Mouse (Mus musculus) intestine, postnatal 0 days (tissue): ENCODE data around the gene Sik3. TPM values are rescaled to one million over a fixed set of nuclear protein-coding genes. Genes with fewer than 3 reads are reported as not detected.

Source experiments
- ATAC-seq: fragments of 200-750 bp; cut with Nextera tagmentation; 2 replicates; pipeline ENCODE4 v1.8.0; 2017; ENCODE audit warnings: mild to moderate bottlenecking, moderate TSS enrichment, moderate library complexity
- H3K27ac ChIP-seq: fragments of 300-500 bp; sonication (generic); 2 replicates; pipeline ENCODE4 v1.5.1; 2014; ENCODE audit warnings: mild to moderate bottlenecking, low read depth, low read length, moderate library complexity
- H3K27me3 ChIP-seq: fragments of 300-500 bp; sonication (generic); replicated peaks from 2 replicates; pipeline ENCODE4 v1.6.1; 2014; ENCODE audit warnings: low read length, mixed read lengths; ENCODE audit not compliant: control insufficient read depth, insufficient read depth
- H3K36me3 ChIP-seq: fragments of 300-500 bp; sonication (generic); 2 replicates; pipeline ENCODE4 v1.6.1; 2014; ENCODE audit warnings: mild to moderate bottlenecking, moderate library complexity; ENCODE audit not compliant: control insufficient read depth, insufficient read depth
- H3K4me1 ChIP-seq: fragments of 300-500 bp; sonication (generic); replicated peaks from 2 replicates; pipeline ENCODE4 v1.6.1; 2014; ENCODE audit warnings: antibody characterized with exemption, low read length, mixed read lengths; ENCODE audit not compliant: control insufficient read depth, insufficient read depth
- H3K4me2 ChIP-seq: fragments of 300-500 bp; sonication (generic); replicated peaks from 2 replicates; pipeline ENCODE4 v1.6.1; 2014; ENCODE audit warnings: low read depth, mild to moderate bottlenecking, moderate library complexity
- H3K4me3 ChIP-seq: fragments of 300-500 bp; sonication (generic); 2 replicates; pipeline ENCODE4 v1.5.1; 2014; ENCODE audit warnings: low read depth, low read length
- H3K9ac ChIP-seq: fragments of 300-500 bp; sonication (generic); 2 replicates; pipeline ENCODE4 v1.6.1; 2014; ENCODE audit warnings: mild to moderate bottlenecking, low read depth, low read length
- H3K9me3 ChIP-seq: fragments of 300-500 bp; sonication (generic); 2 replicates; pipeline ENCODE4 v1.6.1; 2016; ENCODE audit warnings: mixed run types; ENCODE audit not compliant: control insufficient read depth
- CTCF ChIP-seq: sonication (generic); IDR thresholded peaks from 2 replicates; pipeline ENCODE4 v1.5.1; 2016; ENCODE audit warnings: low read depth, mild to moderate bottlenecking, control low read depth, antibody characterized with exemption, moderate library complexity
- WGBS: fragments of 180-500 bp; shearing (Covaris S2); extraction: QIAGEN DNeasy Blood & Tissue Kit; methylation state at CpG from one replicate; pipeline ENCODE4 v1.1.7; 2014; 5-methylcytosine and 5-hydroxymethylcytosine counted together
- polyA plus RNA-seq: library from polyadenylated mRNA; unstranded; fragments of >200 nt; fragmentation: Nextera tagmentation; extraction: Ambion mirVana; gene quantifications from 2 replicates; pipeline ENCODE4 v1.2.1, GENCODE M21; 2015

Sik3 gene
- polyA plus RNA-seq, 1 experiment from 2014 or later, result 7.4 TPM

DNA sequence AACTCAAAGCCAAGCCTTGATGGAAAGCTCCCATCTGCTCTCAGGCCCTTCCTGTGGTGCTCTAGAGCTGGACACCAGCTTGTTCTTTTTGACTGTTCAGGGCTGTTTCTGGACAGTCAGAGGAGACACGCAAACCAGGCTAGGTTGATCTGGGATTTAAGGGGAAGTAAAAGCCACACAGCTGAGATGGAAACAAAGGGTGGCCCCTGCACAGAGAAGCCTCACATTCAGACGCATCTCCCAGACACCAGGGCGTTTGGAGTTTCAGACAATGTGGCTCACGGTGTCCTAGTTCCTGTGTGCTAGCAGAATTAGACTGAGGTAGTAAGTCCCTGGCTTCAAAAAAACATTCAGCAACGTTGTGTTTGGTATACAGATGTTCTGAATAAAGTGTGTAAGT is 6.4 kb upstream of the Sik3 start:
- WGBS, result 61% methylated on average over 5 of the region's 5 CpGs
- Histone ChIP-seq H3K4me3 (no peak overlapping the region), H3K4me2 (no peak overlapping the region), H3K9ac (no peak overlapping the region), H3K27me3 (no peaks in the 10 kb centered on the region), H3K9me3 (no peaks in the 10 kb centered on the region), H3K4me1 (0 out of 2 replicates have a peak, but pooled peaks cover 1% of the 10 kb centered on the region), H3K27ac (no peak overlapping the region), H3K36me3 (no peaks in the 10 kb centered on the region)
- TF ChIP-seq CTCF, result no peak
- ATAC-seq, result no peak

DNA sequence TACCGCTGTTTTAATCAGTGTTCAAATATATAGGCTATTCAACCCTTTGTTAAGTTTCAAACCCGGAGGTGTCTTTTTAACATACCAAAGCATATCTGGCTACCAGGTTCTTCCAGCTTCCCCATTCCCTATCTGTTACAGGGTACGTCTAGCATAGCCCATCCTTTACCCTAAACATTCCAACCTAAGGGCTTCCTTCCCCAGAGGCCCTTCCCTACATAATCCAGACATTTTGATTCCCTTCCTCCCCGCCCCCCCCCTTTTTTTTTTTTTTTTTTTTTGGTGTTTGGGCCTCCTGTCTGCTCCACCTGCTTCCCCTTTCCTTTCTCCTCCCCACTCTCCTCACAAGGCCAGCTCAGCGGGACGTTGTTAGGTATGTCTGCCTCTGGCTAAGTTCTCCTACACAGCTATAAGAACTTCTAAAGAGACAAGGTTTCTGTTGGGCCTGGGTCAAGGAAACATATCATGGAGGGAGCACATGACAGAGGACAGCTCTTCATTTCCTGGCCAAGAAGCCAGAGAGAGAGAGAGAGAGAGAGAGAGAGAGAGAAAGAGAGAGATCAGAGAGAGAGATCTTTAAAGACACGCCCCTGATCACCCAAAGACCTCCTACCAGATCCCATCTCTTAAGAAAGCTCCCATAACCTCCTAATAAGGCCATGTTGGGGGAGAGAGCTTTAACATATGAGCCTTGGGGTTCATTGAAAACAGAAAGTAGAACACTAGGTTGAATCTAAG is 3.5 kb upstream of the Sik3 start:
- no peak for ATAC-seq
- Histone ChIP-seq H3K4me2 (no peak overlapping the region), H3K27me3 (no peaks in the 10 kb centered on the region), H3K36me3 (no peaks in the 10 kb centered on the region), H3K4me1 (0 out of 2 replicates have a peak, but pooled peaks cover 11% of the 10 kb centered on the region), H3K9me3 (no peaks in the 10 kb centered on the region), H3K27ac (no peak overlapping the region), H3K9ac (no peak overlapping the region), H3K4me3 (no peak overlapping the region)
- 76% methylated on average over 7 of the region's 7 CpGs for WGBS
- TF ChIP-seq CTCF, result no peak

DNA sequence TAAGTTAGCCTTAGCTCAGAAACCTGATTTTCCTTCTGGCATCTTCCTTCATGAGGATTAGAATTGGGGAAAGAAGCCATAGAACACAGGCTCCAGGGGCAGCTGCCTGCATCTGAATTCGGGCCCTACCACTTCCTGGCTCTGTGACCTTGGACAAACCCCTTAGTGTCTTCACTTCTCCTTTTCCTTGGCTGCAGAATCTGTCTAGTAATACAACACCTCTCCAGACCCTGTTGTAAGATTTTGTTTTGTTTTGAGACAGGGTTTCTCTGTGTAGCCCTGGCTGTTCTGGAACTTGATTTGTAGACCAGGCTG is 3.0 kb upstream of the Sik3 start:
- H3K27ac ChIP-seq, result no peak overlapping the region
- WGBS, result 57% methylated on average over 1 of the region's 1 CpGs
- no peaks in the 10 kb centered on the region for H3K27me3 ChIP-seq
- ATAC-seq, result no peak
- no peak overlapping the region for H3K4me3 ChIP-seq
- H3K36me3 ChIP-seq, result no peaks in the 10 kb centered on the region
- no peak overlapping the region for H3K9ac ChIP-seq
- H3K9me3 ChIP-seq, result no peaks in the 10 kb centered on the region
- no peak for TF ChIP-seq CTCF
- 0 out of 2 replicates have a peak, but pooled peaks cover 11% of the 10 kb centered on the region for H3K4me1 ChIP-seq
- H3K4me2 ChIP-seq, result no peak overlapping the region

DNA sequence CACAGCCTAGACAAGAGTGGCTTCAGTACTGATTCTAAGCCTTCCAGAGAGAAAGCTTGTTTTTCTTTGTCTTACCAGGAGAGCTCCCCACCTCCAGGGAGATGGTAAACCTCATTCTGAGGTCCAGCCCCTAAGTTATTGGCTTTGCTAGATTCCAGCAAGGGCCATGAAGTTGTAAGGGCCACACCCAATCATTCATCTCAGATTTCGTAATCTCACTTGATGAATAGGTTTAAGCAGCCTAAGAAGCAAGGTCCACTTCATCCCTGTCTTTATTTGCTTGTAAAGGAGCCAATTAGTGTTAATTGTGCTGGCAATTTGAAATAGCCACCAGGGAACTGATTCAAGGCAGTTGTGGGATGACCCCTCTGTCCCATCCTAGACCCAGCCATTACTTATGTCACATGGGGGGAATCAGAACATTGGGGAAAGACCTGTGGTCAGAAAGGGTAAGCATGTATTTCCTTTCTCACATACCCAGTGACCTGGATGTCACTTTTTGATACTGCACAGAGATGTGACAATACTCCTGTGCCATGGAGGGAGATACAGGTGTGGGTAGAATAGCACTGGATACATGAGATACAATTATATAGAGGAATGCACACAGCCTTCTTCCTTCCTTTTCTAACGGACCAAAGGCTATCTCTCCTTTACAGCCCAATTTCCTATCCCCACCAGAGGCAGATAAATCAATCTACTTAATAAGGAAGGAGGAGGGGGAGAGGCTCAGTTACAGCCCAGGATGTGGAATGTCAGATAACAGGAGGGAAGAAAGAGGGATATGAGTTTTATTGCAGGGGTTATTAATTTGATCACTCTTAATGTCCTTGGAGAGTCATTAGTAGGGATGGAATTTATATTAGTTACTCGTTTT is 1.3 kb upstream of the Sik3 start:
- WGBS, result 25% methylated on average over 3 of the region's 3 CpGs
- no peak for ATAC-seq
- H3K9ac ChIP-seq, result 0 out of 2 replicates have a peak overlapping the region, but pooled peaks have one; percentile 48
- H3K4me3 ChIP-seq, result no peak overlapping the region
- H3K27ac ChIP-seq, result no peak overlapping the region
- TF ChIP-seq CTCF, result no peak
- H3K4me2 ChIP-seq, result peak overlapping the region; percentile 86; the same call in 1 of the 2 replicates
- peaks cover 22% of the 10 kb centered on the region; the same call in 1 of the 2 replicates for H3K4me1 ChIP-seq
- H3K27me3 ChIP-seq, result no peaks in the 10 kb centered on the region
- H3K36me3 ChIP-seq, result no peaks in the 10 kb centered on the region
- no peaks in the 10 kb centered on the region for H3K9me3 ChIP-seq

DNA sequence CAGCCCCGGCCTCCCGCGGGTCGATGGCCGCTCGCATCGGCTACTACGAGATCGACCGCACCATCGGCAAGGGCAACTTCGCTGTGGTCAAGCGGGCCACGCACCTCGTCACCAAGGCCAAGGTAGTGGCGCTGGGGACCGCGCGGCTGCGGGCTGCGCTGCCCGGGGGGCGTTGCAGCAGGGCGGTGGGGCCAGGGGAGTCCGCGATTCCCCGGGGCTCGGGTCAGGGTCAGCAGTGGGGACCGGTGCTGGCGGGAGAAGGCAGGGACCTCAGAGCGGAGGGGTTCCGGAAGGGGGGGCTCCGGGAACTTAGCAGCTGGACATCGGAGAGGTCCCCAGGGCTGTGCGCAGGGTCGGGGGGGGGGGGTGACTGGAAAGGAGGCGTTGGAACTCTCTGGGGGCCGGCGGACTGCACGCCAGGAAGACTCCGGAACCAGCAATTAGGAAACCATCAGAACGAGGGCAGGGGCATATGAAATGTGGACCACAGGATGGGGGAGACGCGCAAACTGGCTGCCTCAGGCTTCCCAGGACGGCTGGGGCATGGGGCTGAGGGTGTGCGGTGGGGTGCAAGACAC is 478 bp downstream of the Sik3 start:
- no peaks in the 10 kb centered on the region for H3K9me3 ChIP-seq
- WGBS, result under 1% methylated on average over 44 of the region's 46 CpGs
- peak overlapping the region; percentile 86 for H3K4me2 ChIP-seq
- no peak for TF ChIP-seq CTCF
- no peaks in the 10 kb centered on the region for H3K36me3 ChIP-seq
- peak overlapping the region; percentile 99 for H3K9ac ChIP-seq
- peaks cover 27% of the 10 kb centered on the region for H3K4me1 ChIP-seq
- H3K4me3 ChIP-seq, result peak overlapping the region; percentile 98
- peak overlapping the region; percentile 95 for H3K27ac ChIP-seq
- H3K27me3 ChIP-seq, result no peaks in the 10 kb centered on the region
- ATAC-seq, result peak; percentile 47

DNA sequence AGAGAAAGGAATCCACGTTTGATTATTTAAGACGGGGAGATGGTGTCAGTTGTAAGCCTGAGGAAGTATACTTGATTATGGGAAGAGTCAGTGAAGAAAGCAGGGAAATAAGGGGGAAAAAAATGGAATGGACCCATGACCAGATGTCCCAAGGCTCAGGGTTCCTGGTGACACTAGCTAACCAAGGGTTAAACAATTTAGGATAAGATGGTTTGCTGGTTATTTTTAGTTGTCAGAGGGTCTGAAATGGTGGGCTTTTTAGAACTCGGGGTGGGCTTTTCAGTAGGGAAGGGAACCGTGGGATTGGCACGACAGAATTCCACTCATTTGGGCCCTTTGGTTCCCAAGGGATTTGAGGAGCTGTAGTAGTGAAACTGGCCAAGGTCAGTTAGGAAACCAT is 996 bp downstream of the Sik3 start:
- no peaks in the 10 kb centered on the region for H3K9me3 ChIP-seq

More for the DNA sequence above, 996 bp downstream of the Sik3 start:
- H3K4me3 ChIP-seq, result peak overlapping the region; percentile 98
- no peak for ATAC-seq
- 2% methylated on average over 5 of the region's 5 CpGs for WGBS
- H3K4me1 ChIP-seq, result peaks cover 27% of the 10 kb centered on the region
- peak overlapping the region; percentile 95 for H3K27ac ChIP-seq
- H3K27me3 ChIP-seq, result no peaks in the 10 kb centered on the region
- no peak for TF ChIP-seq CTCF
- peak overlapping the region; percentile 99 for H3K9ac ChIP-seq
- no peaks in the 10 kb centered on the region for H3K36me3 ChIP-seq
- peak overlapping the region; percentile 86 for H3K4me2 ChIP-seq
